Mouse (Mus musculus) bone marrow macrophage, adult 2 months (primary cell): Measurements from ENCODE around the gene Asb3.
"Not testable (repeated sequence)": the region's sequence is repeated elsewhere in the genome, so short reads cannot be mapped to it uniquely, and the experiment has no call there.

Source experiments
- CTCF ChIP-seq: IDR thresholded peaks from 2 replicates; pipeline ENCODE4 v1.5.1; 2012; ENCODE audit warnings: low read depth, mild to moderate bottlenecking, low read length, moderate library complexity
- POLR2A ChIP-seq: IDR thresholded peaks from 2 replicates; pipeline ENCODE4 v1.6.1; 2012; ENCODE audit warnings: mild to moderate bottlenecking, low read depth, low read length, borderline replicate concordance

DNA sequence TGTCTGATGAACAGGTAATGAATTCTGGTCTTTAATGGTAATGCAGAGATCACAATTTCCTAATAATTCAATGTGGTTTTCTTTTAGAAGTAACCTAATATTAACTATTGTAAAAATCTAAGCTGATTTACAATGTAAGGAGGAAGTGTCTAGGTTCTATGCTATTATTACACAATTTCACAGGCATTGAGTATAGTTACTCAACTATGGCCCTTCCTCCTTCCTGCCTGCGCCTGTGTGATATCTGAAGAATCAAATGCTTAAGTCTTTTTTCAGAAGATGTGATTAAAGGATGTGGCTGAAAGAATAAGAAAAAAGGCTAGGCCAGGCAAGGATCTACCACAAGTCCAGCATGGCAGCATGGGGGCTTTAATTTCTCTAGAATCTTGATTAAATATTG is 249.6 kb downstream of the Asb3 start:
- TF ChIP-seq CTCF, POLR2A: not testable (repeated sequence)
